Mouse (Mus musculus): ENCODE measurements around the gene Tmem82. TPM values are rescaled to one million over a fixed set of nuclear protein-coding genes. Genes with fewer than 3 reads are reported as not detected.
"Not testable (repeated sequence)": the region's sequence is repeated elsewhere in the genome, so short reads cannot be mapped to it uniquely, and the experiment has no call there.

Gene Tmem82
- total RNA-seq, 4 experiments from 2014 or later = 0.16 to 0.46 (median 0.31) TPM

GRCm38 (mm10) chr4:141576877-141577276 lies 41.6 kb downstream of the Tmem82 start:
- DNase-seq (ENCODE audit: low spot score in 2 of 2) = no peak

GRCm38 (mm10) chr4:141576404-141576803 lies 42.0 kb downstream of the Tmem82 start:
- no peak for DNase-seq (ENCODE audit: low spot score in 2 of 2)

GRCm38 (mm10) chr4:141574789-141575702 lies 43.4 kb downstream of the Tmem82 start:
- DNase-seq (ENCODE audit: low spot score in 2 of 2) = peak; percentile 56 to 67

DNA sequence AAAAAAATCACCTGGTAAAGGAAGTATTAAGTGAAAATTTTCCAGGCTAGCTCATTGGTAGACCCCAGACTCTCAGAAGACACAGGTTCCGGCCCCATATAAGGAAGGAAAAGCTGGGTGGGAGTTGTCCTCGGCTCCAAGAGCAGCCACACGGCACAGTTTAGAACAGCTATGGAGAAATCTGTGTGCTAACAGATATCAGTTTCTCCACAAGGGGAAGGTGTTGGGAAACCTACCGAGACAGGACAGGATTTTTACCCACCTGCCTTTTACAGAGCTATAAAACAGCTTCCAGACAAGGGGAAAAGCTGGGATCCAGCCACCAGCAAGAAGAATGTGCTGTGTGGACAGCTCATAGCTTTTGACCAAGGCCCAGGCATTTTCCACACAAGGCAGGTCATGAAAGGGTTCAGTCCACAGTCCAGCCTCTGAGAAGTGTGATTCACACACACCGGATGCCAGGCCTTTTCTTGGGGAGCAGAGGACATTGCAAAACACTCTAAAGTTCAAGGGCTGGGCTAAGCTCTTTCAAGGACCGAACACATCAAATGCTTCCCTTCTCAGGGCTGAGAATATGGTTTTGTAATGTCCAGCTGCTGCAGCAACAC lies 45.0 kb downstream of the Tmem82 start:
- DNase-seq (ENCODE audit: low spot score in 2 of 2) = no peak

- no peak for DNase-seq (ENCODE audit: low spot score in 2 of 2)
These were observed 45.6 kb downstream of the Tmem82 start for GRCm38 (mm10) chr4:141572668-141573358.

DNA sequence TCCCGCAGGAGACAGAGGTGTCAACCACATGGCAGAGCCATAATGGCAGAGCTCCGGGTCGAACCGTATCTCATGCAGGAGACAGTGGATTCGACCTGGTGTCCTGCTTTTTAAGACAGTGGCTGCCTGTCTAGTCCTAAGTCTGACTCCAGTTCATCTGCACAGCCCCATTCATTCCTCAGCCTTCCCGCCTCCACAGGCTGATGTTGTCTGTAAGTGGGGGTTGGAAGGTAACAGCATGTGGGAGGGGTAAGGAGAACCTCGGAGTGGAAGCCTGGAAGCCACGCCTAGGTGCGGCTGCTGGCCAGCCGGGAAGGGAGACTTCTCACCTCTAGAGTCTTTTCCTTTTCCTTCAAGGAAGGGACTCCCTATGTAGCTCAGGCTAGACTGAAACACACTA lies 46.5 kb downstream of the Tmem82 start:
- DNase-seq (ENCODE audit: low spot score in 2 of 2) = no peak

DNA sequence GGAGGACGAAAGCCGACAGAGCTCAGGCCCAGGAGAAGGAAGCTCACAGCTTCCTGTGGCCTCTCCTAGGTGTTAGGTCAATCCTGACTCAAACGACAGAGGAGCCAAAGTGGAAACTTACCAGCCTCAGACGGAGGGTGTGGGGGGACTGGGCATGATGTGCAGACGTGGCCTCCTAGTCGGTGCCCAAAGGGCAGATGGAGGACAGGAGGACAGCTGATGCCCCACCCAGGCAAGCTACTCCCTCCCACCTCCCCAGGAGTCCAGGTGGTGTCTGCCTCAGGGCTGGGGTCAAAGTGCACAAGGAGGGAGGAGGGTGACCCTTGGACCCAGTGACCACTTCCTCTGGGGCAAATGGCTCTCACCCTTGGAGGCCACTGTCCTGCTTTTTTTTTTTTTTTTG lies 47.1 kb downstream of the Tmem82 start:
- no peak for DNase-seq (ENCODE audit: low spot score in 2 of 2)

DNA sequence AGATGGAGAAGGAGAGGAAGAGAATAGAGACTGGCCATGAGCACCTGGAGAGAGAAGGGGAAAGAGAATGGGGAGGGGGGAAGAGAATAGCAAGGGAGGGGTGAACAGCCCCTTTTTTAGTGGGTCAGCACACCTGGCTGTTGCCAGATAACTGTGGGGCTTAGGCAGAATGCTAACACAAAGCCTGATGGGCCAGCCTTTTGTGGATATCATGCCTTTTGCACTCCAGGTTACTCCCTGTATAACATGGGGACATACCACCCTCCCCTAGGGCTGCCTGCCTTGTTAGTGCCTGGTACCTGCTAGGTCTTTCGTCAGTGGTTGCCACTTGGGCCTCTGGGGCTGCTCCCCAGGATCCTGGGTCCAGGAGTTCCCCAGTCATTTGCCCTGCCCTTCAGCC lies 47.6 kb downstream of the Tmem82 start:
- DNase-seq (ENCODE audit: low spot score in 2 of 2) = no peak

DNA sequence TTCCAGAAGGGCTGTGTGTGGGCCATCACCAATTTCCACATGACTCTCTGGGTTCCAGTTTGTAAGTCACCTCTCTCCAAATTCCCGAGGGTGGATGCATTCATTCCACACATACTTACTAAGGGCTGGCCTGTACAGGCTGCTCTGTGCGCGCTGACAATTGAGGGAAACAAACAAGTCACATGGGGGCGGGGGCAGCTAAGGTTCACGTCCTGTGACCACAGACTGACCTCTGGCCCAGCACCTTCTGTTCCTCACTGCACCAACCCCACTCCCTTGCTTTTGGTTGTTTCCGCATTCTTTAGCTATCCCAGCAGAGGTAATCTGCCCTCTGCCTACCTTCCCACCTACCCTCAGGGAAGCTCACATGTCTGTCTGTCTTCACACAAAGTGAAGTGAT lies 48.4 kb downstream of the Tmem82 start:
- no peak for DNase-seq (ENCODE audit: low spot score in 2 of 2)

- DNase-seq (ENCODE audit: low spot score in 2 of 2) = no peak
These were observed 49.5 kb downstream of the Tmem82 start for GRCm38 (mm10) chr4:141568966-141569365.

DNA sequence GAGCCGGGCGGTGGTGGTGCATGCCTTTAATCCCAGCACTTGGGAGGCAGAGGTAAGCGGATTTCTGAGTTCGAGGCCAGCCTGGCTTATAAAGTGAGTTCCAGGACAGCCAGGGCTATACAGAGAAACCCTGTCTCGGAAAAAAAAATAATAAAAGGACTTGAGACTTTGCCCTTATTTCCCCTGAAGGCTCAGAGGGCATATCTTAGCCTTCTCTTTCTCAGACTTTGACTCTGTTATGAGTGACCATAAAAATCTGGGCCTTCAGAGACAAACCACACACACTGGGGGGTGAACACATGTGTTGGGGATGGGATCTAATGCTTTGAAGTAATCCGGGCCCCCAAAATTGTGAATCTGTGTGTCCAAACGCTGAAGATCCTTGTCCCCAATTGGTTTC lies 51.3 kb downstream of the Tmem82 start:
- not testable (repeated sequence) for DNase-seq (ENCODE audit: low spot score in 2 of 2)

GRCm38 (mm10) chr4:141566187-141566586 lies 52.2 kb downstream of the Tmem82 start:
- DNase-seq (ENCODE audit: low spot score in 2 of 2) = no peak

DNA sequence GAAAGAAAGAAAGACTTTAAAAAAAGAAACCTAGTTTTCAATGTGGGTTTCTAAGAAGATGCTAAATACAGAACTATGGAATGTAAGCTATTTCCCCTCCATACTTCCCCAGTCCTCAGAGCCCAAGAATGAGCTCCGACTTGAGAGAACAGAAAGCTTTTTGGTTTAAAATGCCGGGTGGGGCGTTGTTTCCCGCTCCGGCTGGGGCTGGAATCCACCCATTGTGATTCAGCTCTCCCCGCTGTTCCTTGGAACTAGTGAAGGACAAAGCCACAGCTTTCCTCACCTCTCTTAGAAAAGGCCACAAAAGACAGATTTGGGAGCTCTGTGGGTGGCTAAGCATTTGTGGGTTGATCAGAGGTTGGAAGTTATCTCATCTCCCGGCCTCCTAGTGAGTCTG lies 53.1 kb downstream of the Tmem82 start:
- no peak for DNase-seq (ENCODE audit: low spot score in 2 of 2)

DNA sequence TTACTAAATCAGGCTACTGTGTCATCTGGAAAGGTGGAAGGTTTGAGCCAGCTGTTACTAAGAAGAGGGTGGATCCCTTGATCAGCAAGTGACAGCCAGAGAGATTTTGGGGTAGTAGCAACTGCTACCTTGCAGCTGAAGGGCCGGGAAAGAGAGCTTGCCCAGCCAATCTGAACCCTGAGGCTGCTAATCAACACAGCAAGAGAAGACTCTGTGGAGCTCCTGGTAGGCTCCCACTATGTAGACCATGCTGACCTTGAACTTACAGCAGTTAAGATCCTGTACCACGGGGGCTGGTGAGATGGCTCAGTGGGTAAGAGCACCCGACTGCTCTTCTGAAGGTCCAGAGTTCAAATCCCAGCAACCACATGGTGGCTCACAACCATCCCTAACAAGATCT lies 53.8 kb downstream of the Tmem82 start:
- no peak for DNase-seq (ENCODE audit: low spot score in 2 of 2)

DNA sequence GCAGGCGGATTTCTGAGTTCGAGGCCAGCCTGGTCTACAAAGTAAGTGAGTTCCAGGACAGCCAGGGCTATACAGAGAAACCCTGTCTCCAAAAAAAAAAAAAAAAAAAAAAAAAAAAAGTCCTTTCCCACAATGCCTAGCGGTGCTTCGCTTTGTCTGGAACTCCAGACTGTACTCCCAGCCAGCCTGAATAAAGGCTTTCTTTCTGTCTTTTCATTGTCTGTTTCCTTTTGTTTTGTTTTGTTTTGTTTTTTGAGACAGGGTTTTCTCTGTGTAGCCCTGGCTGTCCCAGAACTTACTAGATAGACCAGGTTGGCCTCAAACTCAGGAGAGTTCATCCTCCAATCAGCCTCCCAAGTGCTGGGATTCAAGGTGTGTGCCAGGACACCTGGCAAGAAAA lies 54.2 kb downstream of the Tmem82 start:
- DNase-seq (ENCODE audit: low spot score in 2 of 2) = no peak

Other genes starting within 250 kb of the Tmem82 start
- not detected for gene Clcnka, start 219.9 kb downstream of the Tmem82 start, total RNA-seq (2022)
- gene Clcnkb, start 202.6 kb downstream of the Tmem82 start, total RNA-seq (2022) = under 1 TPM in 2 of 4 experiments, not detected in 2; 0.11 to 0.58 TPM
- 100 to 1,000 TPM; 243 to 314 (median 275) TPM for gene Hspb7, start 197.9 kb downstream of the Tmem82 start, total RNA-seq (2022)
- gene Srarp, start 182.5 kb downstream of the Tmem82 start, total RNA-seq (2022) = under 1 TPM in 3 of 4 experiments, not detected in 1; 0.32 to 0.54 (median 0.36) TPM
- 10 to 100 TPM; 30.2 to 38.3 (median 33.0) TPM for gene Zbtb17, start 174.0 kb downstream of the Tmem82 start, total RNA-seq (2022)
- gene Spen, start 80.0 kb downstream of the Tmem82 start, total RNA-seq (2022) = 10 to 100 TPM; 17.0 to 23.9 (median 23.5) TPM
- 1 to 10 TPM in 2 of 4 experiments, under 1 TPM in 2; 0.46 to 2.2 (median 0.94) TPM for gene Fblim1, start 12.5 kb downstream of the Tmem82 start, total RNA-seq (2022)
- 10 to 100 TPM in 3 of 4 experiments, 1 to 10 TPM in 1; 9.2 to 14.0 (median 12.3) TPM for gene Slc25a34, start 5.2 kb upstream of the Tmem82 start, total RNA-seq (2022)
- 10 to 100 TPM; 25.0 to 32.5 (median 30.2) TPM for gene Plekhm2, start 46.3 kb upstream of the Tmem82 start, total RNA-seq (2022)
- 10 to 100 TPM in 2 of 4 experiments, 1 to 10 TPM in 2; 6.0 to 12.0 (median 9.2) TPM for gene Rsc1a1, start 67.0 kb upstream of the Tmem82 start, total RNA-seq (2022)
- 10 to 100 TPM; 53.9 to 63.4 (median 56.8) TPM for gene Ddi2, start 104.8 kb upstream of the Tmem82 start, total RNA-seq (2022)
- gene Agmat, start 128.0 kb upstream of the Tmem82 start, total RNA-seq (2022) = not detected
- 10 to 100 TPM; 11.6 to 13.9 (median 13.8) TPM for gene Dnajc16, start 172.3 kb upstream of the Tmem82 start, total RNA-seq (2022)
- gene Casp9, start 175.0 kb upstream of the Tmem82 start, total RNA-seq (2022) = 1 to 10 TPM; 1.5 to 2.5 (median 1.9) TPM
- gene Cela2a, start 207.5 kb upstream of the Tmem82 start, total RNA-seq (2022) = not detected
- gene Ctrc, start 227.7 kb upstream of the Tmem82 start, total RNA-seq (2022) = not detected